Mouse (Mus musculus) testis, adult 2 months (tissue): ENCODE measurements around the gene Ten1. TPM values are rescaled to one million over a fixed set of nuclear protein-coding genes. Genes with fewer than 3 reads are reported as not detected.

ENCODE experiments used
- H3K27ac ChIP-seq: fragments of 200-500 bp; 2 replicates; pipeline ENCODE4 v1.5.1; 2012; ENCODE audit warnings: low read depth, low read length; ENCODE audit not compliant: control insufficient read depth, insufficient read depth
- H3K27me3 ChIP-seq: fragments of 200-500 bp; 2 replicates; pipeline ENCODE4 v1.6.1; 2012; ENCODE audit warnings: mild to moderate bottlenecking, low read length, moderate library complexity; ENCODE audit not compliant: control insufficient read depth, insufficient read depth
- H3K36me3 ChIP-seq: fragments of 200-500 bp; 2 replicates; pipeline ENCODE4 v1.6.1; 2012; ENCODE audit warnings: mild to moderate bottlenecking, low read length; ENCODE audit not compliant: control insufficient read depth, insufficient read depth
- H3K4me1 ChIP-seq: fragments of 200-500 bp; 2 replicates; pipeline ENCODE4 v1.6.1; 2012; ENCODE audit warnings: low read length; ENCODE audit not compliant: control insufficient read depth, insufficient read depth
- H3K4me3 ChIP-seq: fragments of 200-500 bp; 2 replicates; pipeline ENCODE4 v1.5.1; 2012; ENCODE audit warnings: low read depth, mild to moderate bottlenecking, low read length, moderate library complexity, mixed read lengths; ENCODE audit not compliant: control insufficient read depth
- CTCF ChIP-seq: fragments of 200-500 bp; IDR thresholded peaks from 2 replicates; pipeline ENCODE4 v1.5.1; 2012; ENCODE audit warnings: low read depth, mild to moderate bottlenecking, inconsistent platforms, low read length, moderate library complexity; ENCODE audit not compliant: control insufficient read depth, insufficient read depth, insufficient replicate concordance
- POLR2A ChIP-seq: fragments of 200-500 bp; IDR thresholded peaks from 2 replicates; pipeline ENCODE4 v1.6.1; 2012; ENCODE audit warnings: low read depth, mild to moderate bottlenecking, inconsistent platforms, low read length, moderate library complexity; ENCODE audit not compliant: control insufficient read depth
- polyA plus RNA-seq: library from polyadenylated mRNA; depleted of rRNA; stranded (reverse); fragments of >200 nt; gene quantifications from 2 replicates; pipeline ENCODE4 v1.2.3, GENCODE M21; 2012

Ten1 gene
- polyA plus RNA-seq, 1 experiment = 17.0 TPM

DNA sequence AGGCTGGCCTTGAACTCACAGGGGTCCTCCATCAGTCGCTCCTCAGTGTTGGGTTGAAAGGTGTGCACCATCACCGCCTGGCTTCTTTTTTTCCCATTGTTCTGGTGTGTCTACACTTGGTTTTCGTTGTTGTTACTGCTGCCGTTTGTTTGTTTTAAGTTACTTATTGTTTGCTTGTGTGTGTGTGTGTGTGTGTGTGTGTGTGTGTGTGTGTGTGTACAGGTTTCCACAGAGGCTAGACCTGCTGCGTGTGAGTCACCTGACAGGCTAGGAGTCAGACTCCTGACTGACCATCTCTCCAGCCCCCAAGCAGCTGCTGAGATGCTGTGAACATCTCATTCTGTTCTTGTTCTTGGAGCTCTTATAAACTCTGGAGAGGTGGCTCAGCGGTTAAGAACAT lies 14.2 kb downstream of the Ten1 start:
- Histone ChIP-seq H3K27ac (no peak overlapping the region), H3K4me3 (no peak overlapping the region), H3K4me1 (peaks cover 8% of the 10 kb centered on the region), H3K36me3 (no peaks in the 10 kb centered on the region), H3K27me3 (no peaks in the 10 kb centered on the region)
- no peak for TF ChIP-seq CTCF
- no peak for TF ChIP-seq POLR2A

DNA sequence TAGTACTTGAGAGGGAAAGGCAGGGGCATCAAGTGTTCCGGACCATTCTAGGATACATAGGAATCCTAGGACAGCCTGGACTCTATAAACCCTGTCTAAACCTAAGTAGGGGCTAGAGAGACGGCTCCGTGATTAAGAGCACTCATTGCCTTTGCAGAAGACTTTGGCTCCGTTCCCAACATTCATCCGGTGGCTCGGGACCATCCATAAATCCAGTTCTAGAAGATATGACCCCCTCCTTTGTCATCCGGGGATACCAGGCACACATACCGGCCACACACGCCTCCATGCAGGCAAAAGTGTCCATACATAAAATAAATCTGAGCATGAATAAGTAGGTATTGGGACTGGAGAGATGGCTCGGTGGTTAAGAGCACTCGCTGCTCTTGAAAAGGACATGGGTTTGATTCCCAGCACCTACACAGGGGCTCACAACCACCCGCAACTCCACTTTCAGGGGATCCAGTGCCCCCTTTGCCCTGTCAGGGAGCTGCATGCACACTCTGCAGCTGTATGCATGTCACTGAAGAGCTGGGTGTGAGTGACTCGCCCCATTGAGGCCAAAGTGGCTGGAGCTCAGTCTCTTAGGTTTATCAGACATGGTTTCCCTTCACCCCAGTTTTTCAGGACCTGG lies 15.3 kb downstream of the Ten1 start:
- TF ChIP-seq CTCF (no peak), POLR2A (no peak)
- Histone ChIP-seq H3K4me1 (peaks cover 10% of the 10 kb centered on the region), H3K4me3 (no peak overlapping the region), H3K27me3 (no peaks in the 10 kb centered on the region), H3K27ac (no peak overlapping the region), H3K36me3 (no peaks in the 10 kb centered on the region)

DNA sequence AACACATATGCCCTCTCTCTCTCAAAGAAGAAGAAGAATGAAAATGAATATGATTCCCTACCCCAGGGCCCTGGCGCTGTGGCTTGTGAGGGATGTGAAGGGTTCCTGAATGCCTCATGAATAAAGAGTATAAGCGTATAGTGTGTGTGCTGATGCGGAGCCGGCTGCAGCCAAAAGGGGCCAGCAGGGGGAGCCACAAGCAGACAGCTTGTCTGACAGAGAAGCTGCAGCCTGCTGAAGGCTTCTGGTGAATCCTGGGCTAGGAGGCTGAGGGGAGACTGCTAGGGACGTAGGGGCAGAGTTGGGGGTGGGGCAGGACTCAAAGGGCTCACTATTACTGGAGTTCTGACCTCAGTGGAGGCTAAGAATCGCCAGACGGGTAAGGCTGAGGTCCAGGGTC lies 16.5 kb downstream of the Ten1 start:
- no peaks in the 10 kb centered on the region for H3K27me3 ChIP-seq
- TF ChIP-seq CTCF = 0 out of 2 replicates have a peak, but pooled peaks have one; percentile 23
- TF ChIP-seq POLR2A = no peak
- no peak overlapping the region for H3K27ac ChIP-seq
- no peaks in the 10 kb centered on the region for H3K36me3 ChIP-seq
- no peak overlapping the region for H3K4me3 ChIP-seq
- H3K4me1 ChIP-seq = peaks cover 10% of the 10 kb centered on the region

DNA sequence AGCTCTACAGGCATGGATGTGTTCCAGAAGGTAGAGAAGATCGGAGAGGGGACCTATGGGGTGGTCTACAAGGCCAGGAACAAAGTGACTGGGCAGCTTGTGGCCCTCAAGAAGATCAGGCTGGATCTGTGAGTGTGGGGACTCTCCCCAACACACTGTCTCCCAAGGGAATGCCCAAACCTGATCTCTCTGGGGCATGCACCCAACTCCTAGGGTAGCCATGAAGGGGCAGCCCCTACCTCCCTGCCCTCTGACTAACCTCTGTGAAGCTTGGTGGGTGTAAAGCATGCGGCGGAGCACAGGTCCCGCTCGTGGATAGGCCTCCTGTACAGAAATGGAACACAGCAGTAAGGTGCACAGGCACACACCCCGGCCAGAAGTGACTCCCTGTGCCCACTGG lies 17.3 kb downstream of the Ten1 start:
- TF ChIP-seq POLR2A (no peak), CTCF (no peak)
- Histone ChIP-seq H3K4me3 (no peak overlapping the region), H3K36me3 (no peaks in the 10 kb centered on the region), H3K27me3 (no peaks in the 10 kb centered on the region), H3K27ac (no peak overlapping the region), H3K4me1 (peaks cover 8% of the 10 kb centered on the region)

DNA sequence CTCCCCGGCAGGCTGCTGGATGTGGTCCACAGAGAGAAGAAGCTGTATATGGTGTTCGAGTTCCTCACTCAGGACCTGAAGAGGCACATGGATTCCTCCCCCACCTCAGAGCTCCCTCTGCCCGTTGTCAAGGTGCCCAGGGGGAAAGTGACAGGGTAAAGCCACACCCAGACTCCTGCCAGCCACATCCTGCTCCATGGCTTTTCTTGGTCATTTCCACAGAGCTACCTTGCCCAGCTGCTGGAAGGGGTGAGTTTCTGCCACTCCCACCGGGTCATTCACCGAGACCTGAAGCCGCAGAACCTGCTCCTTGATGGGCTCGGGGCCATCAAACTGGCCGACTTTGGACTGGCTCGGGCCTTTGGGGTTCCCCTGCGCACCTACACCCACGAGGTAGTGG lies 17.9 kb downstream of the Ten1 start:
- peaks cover 8% of the 10 kb centered on the region for H3K4me1 ChIP-seq
- TF ChIP-seq POLR2A = no peak
- no peak for TF ChIP-seq CTCF
- no peak overlapping the region for H3K4me3 ChIP-seq
- H3K27me3 ChIP-seq = no peaks in the 10 kb centered on the region
- H3K36me3 ChIP-seq = no peaks in the 10 kb centered on the region
- no peak overlapping the region for H3K27ac ChIP-seq

DNA sequence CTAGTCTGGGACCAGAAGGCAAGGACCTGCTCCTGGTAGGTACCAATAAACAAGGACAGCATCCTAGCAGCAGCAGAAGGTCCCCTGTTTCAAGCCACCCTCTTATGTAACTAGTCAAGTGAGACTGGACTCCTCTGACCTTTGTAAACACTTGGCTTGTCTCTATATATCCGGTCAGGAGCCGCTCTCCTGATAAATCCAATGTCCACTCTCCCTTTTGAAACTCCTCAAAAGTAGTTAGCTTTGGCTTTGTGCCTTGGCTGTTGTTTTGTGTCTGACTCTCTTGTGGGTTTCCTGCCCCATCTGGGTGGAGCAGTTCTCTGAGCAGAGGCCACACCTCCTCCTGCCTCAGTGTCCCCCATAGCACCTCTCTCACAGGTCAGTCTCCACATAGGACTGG lies 19.6 kb downstream of the Ten1 start:
- Histone ChIP-seq H3K27ac (peak overlapping the region; percentile 62), H3K4me1 (peaks cover 8% of the 10 kb centered on the region), H3K27me3 (no peaks in the 10 kb centered on the region), H3K4me3 (no peak overlapping the region), H3K36me3 (no peaks in the 10 kb centered on the region)
- TF ChIP-seq POLR2A (no peak), CTCF (no peak)

DNA sequence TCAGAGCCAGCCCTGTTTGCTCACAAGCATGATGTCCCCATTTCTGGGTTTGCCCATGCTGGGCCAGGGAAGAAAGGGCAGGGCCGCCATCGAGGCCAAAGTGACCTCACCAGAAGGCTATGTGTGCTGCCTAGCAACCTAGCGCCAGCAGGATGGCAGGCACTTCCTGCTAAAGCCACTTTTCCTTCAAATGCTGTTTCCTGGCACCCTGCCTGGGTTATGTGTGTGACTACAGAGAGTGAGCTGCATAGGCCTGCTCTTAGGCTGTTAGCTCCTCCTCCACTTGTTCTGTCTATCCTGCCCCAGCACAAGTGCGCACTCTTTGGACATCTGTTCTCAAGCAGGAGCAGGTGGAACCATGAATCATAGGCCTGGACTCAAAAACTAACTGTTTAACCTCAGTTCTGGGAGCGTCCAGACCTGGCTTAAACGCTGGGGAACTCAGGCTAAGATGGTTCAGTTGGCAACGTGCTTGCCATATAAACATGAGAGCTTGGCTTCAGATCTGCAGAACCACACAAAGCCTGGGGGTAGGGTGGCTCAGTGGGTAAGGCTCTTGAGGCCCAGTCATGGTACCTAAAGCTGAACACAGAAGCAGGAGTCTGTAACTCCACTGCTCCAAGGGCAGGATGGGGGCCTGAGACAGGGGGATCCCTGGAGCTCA lies 20.2 kb downstream of the Ten1 start:
- H3K4me3 ChIP-seq = no peak overlapping the region
- TF ChIP-seq CTCF (no peak), POLR2A (no peak)
- peaks cover 8% of the 10 kb centered on the region for H3K4me1 ChIP-seq
- H3K27ac ChIP-seq = peak overlapping the region; percentile 62
- no peaks in the 10 kb centered on the region for H3K27me3 ChIP-seq
- no peaks in the 10 kb centered on the region for H3K36me3 ChIP-seq
